Mouse (Mus musculus) leukemia stem cell, adult 10-12 weeks (primary cell): ENCODE data around the gene Nova2. TPM values are rescaled to one million over a fixed set of nuclear protein-coding genes. Genes with fewer than 3 reads are reported as not detected.

Experiments used
- polyA plus RNA-seq: library from polyadenylated mRNA; stranded (reverse); fragments of >175 nt; gene quantifications from 2 replicates; pipeline ENCODE4 v1.2.3, GENCODE M21; 2012; ENCODE audit warnings: low replicate concordance

Gene Nova2
- polyA plus RNA-seq, result 0.39 and 0.47 TPM in 2 replicates

DNA sequence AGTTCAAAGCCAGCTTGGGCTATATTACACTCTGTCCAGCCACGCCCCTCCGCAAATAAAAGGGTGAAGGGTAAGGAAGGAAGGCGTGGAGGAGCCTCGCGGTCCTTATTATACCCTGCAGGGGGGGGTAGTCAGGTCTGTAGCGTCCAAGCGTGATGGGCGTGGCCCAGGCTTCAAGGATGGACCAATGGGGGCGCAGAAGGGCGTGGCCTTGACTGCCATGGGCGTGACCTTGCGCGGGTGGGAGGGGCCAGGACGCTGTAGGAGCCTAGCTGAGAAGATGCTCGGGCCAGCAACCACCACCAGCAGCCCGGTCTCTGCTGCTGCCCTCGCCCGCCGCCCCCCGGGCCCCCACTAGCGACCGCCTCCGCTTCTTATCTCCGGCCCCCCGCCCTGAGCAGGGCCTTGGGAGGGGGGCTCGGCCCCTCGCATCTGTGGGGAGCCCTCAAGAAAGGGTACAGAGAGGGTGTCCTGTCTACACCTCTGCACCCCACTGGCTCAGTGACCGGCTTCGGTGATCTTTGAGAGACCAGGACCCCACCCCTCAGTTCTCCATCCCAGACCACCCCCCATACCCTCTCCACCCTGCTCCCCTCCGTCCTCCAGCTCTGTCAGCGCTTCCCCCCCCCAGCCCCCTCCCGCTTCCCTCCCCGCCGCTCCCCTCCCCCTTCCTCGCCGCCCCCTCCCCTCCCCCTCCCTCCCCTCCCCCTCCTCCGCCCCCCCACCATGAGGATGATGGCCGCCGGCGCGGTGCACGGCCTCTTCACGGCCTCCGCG, at the start of gene Nova2:
TSS of gene Nova2 (plus strand) at position 727 of the 777 bp plus-strand sequence.

DNA sequence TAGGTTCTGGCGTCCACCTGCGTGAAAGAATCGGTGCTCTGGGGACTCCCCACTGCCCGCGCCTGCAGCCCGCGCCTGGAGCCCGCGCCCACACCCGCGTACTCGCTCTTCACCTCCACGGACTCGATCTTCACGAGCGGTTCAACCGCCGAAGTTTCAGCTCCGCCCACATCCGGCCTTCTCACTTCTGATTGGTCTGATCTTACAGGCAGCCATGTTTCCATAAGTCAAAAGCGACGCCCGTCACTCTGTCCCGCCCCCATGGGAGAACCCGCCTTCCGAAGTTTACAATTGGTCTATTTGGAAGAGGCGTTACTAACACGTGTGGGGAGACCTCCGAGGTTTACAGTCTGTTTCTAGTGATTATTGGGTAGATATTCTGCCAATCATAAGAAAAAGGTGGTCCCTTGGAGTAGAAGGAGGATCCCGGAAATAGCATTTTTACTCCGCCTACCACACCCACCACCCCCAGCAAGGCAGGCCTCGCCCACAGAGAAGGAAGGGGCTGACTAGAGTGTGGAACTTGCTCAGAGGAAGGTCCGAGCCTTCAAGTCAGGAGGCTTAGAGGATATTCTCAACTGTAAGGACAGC, 15.4 kb upstream of the Nova2 start, which contains the start of gene Ccdc61:
TSS of gene Ccdc61 (minus strand) at position 175 of the 591 bp plus-strand sequence.

GRCm38 (mm10) chr7:18987100-18987499, 61.4 kb downstream of the Nova2 start, which contains the start of gene Nanos2:
TSS of gene Nanos2 (plus strand) at chr7:18987400.

DNA sequence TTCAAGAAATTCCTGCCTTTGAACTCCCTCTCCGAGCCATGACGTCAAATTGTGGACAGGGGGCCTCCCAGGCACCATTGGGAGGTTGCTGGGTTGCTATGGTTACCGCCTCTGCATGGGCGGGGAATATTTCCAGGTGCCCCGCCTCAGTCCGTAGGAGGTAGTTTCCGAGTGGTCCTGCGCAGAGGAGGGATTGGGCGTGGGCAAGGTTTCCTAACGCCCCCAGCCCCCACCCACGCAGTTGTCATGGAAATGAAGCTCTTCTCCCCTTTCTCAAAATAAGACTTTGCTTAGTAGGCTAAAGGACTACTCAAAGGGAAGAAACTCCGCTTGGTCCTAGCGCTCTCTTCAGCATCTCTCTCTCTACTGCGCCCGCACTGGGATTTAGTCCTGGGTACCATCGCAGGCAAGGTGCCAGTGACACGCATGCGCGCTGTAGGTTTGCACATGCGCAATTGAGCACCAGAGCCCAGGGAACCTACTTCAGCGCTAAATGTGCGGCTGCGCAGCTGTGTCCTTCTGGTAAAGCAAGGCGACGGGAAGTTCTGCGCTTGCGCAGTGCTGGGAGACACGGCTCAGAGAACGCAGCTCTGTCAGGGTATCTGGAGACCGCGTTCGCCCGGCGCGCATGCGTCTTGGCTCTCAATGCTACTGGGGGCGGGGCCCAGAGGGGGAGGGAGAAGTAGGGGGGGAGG, 65.1 kb downstream of the Nova2 start, which contains the start of gene Mypop:
TSS of gene Mypop (plus strand) at position 645 of the 695 bp plus-strand sequence.

GRCm38 (mm10) chr7:19003902-19004630, 78.4 kb downstream of the Nova2 start, which contains the start of gene Irf2bp1:
TSS of gene Irf2bp1 (plus strand) at chr7:19004044.

Other genes with a start within 250 kb of the Nova2 start
- gene Psg20, start 239.7 kb upstream of the Nova2 start, polyA plus RNA-seq, result not detected in 2 replicates
- gene Psg22, start 207.8 kb upstream of the Nova2 start, polyA plus RNA-seq, result not detected in 2 replicates
- not detected in 2 replicates for gene Psg19, start 127.4 kb upstream of the Nova2 start, polyA plus RNA-seq
- not detected in 2 replicates for gene Psg17, start 104.3 kb upstream of the Nova2 start, polyA plus RNA-seq
- gene Mill2, start 85.9 kb upstream of the Nova2 start, polyA plus RNA-seq, result not detected in 2 replicates
- gene Pglyrp1, start 54.6 kb upstream of the Nova2 start, polyA plus RNA-seq, result 5.5 and 12.4 TPM in 2 replicates
- 73.1 and 106 TPM in 2 replicates for gene Ccdc61, start 15.5 kb upstream of the Nova2 start, polyA plus RNA-seq
- not detected in 2 replicates for gene Nanos2, start 61.5 kb downstream of the Nova2 start, polyA plus RNA-seq
- 0.99 and 3.6 TPM in 2 replicates for gene Mypop, start 65.4 kb downstream of the Nova2 start, polyA plus RNA-seq
- gene Irf2bp1, start 78.2 kb downstream of the Nova2 start, polyA plus RNA-seq, result 116 and 192 TPM in 2 replicates
- gene Foxa3, start 97.7 kb downstream of the Nova2 start, polyA plus RNA-seq, result 0.11 TPM in 2 replicates
- 181 and 223 TPM in 2 replicates for gene Sympk, start 98.5 kb downstream of the Nova2 start, polyA plus RNA-seq
- gene Rsph6a, start 128.8 kb downstream of the Nova2 start, polyA plus RNA-seq, result 0.19 TPM in 1 of 2 replicates, not detected in the other
- gene Dmwd, start 150.3 kb downstream of the Nova2 start, polyA plus RNA-seq, result 85.8 and 98.6 TPM in 2 replicates
- 62.6 and 65.4 TPM in 2 replicates for gene Dmpk, start 158.0 kb downstream of the Nova2 start, polyA plus RNA-seq
- gene Six5, start 168.7 kb downstream of the Nova2 start, polyA plus RNA-seq, result 10.2 and 12.1 TPM in 2 replicates
- gene Gm4969, start 192.5 kb downstream of the Nova2 start, polyA plus RNA-seq, result 0.07 TPM in 1 of 2 replicates, not detected in the other
- 28.1 and 39.2 TPM in 2 replicates for gene Fbxo46, start 194.0 kb downstream of the Nova2 start, polyA plus RNA-seq
- 9.8 and 13.7 TPM in 2 replicates for gene Qpctl, start 223.4 kb downstream of the Nova2 start, polyA plus RNA-seq
- gene Snrpd2, start 223.8 kb downstream of the Nova2 start, polyA plus RNA-seq, result 24.1 and 39.0 TPM in 2 replicates
- 0.07 TPM in 1 of 2 replicates, not detected in the other for gene Gipr, start 240.2 kb downstream of the Nova2 start, polyA plus RNA-seq